Mouse (Mus musculus): ENCODE measurements around the gene Slc5a9. TPM values are rescaled to one million over a fixed set of nuclear protein-coding genes. Genes with fewer than 3 reads are reported as not detected.

Slc5a9 gene
- polyA plus RNA-seq, 1 experiment from 2014 or later = 3.0 TPM

DNA sequence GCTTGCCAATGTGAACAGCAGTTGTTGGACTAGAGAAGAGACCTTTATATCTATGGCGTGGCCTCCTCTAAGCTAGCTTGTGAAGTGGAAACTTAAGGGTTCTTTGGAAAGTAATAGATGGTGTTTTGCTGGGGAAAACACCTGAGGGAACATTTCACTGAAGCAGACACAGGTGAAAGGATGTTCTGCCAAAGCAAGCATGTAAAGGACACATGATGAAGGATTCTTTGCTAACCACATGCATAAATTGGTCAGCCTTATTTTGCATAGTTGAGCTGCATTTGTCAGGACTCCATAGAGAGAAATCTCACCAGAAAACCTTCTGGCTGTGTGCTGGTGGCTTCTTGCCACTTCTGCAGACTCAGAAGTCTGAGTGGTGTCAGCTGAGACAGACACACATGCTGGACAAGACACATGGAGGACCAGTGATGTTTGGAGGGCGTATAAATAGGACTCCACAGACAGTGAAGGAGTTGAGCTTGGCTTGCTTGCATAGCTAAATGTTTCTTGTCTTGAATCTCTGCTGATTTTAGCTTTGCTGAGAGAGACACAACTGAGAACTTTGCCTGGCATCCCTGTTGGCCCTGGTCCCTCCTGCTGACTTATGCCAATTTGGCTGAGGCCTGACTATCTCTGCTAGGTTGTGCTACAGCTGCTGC, 34.8 kb downstream of the Slc5a9 start:
- H3K27ac ChIP-seq = no peak overlapping the region
- H3K4me1 ChIP-seq = no peaks in the 10 kb centered on the region
- H3K36me3 ChIP-seq = no peaks in the 10 kb centered on the region
- H3K9me3 ChIP-seq (replicated peaks) = no peaks in the 10 kb centered on the region
- no peak overlapping the region for H3K9ac ChIP-seq
- H3K4me3 ChIP-seq (replicated peaks) = no peak overlapping the region
- no peaks in the 10 kb centered on the region for H3K27me3 ChIP-seq
- no peak for ATAC-seq (replicated peaks; ENCODE audit: low FRiP score)
- 72% methylated on average over 2 of the region's 2 CpGs for WGBS
- no peak overlapping the region for H3K4me2 ChIP-seq

GRCm38 (mm10) chr4:111866701-111867100, 36.0 kb downstream of the Slc5a9 start:
- H3K9me3 ChIP-seq (replicated peaks) = no peaks in the 10 kb centered on the region
- no peak overlapping the region for H3K27ac ChIP-seq
- no peaks in the 10 kb centered on the region for H3K27me3 ChIP-seq
- H3K36me3 ChIP-seq = no peaks in the 10 kb centered on the region
- no peaks in the 10 kb centered on the region for H3K4me1 ChIP-seq
- H3K4me2 ChIP-seq = no peak overlapping the region
- no peak overlapping the region for H3K9ac ChIP-seq
- no peak for ATAC-seq (replicated peaks; ENCODE audit: low FRiP score)
- H3K4me3 ChIP-seq (replicated peaks) = no peak overlapping the region
- WGBS = 88% methylated on average over 5 of the region's 5 CpGs

DNA sequence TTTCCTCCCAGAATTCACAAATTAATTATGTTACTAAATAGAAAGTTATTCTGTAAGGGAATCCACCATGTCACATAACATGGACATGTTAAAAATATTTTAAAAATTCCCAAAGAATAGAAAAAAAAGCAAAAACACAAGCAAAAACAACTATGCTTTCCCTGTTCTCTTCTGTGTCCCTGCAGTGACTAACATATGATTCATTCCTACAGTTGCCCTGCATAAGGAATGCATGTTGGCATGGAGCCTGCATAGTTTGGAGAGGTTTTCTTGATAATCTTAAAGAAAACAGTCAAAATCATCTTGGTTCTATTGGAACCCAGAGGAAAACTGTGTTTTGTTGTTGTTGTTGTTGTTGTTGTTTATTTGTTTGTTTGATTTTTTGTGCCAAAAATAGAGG, 50.1 kb downstream of the Slc5a9 start:
- no peak for ATAC-seq (replicated peaks; ENCODE audit: low FRiP score)

GRCm38 (mm10) chr4:111838882-111839281, 63.8 kb downstream of the Slc5a9 start:
- H3K4me1 ChIP-seq = no peaks in the 10 kb centered on the region
- no peaks in the 10 kb centered on the region for H3K9me3 ChIP-seq (replicated peaks)
- H3K27ac ChIP-seq = no peak overlapping the region
- no peak for ATAC-seq (replicated peaks; ENCODE audit: low FRiP score)
- H3K27me3 ChIP-seq = no peaks in the 10 kb centered on the region
- H3K36me3 ChIP-seq = no peaks in the 10 kb centered on the region
- no peak overlapping the region for H3K9ac ChIP-seq
- no peak overlapping the region for H3K4me2 ChIP-seq
- no peak overlapping the region for H3K4me3 ChIP-seq (replicated peaks)
- 96% methylated on average over 6 of the region's 6 CpGs for WGBS

More for the DNA sequence above, 50.1 kb downstream of the Slc5a9 start:
- H3K4me2 ChIP-seq = no peak overlapping the region
- H3K27me3 ChIP-seq = no peaks in the 10 kb centered on the region
- H3K36me3 ChIP-seq = no peaks in the 10 kb centered on the region
- no peaks in the 10 kb centered on the region for H3K4me1 ChIP-seq
- no peak overlapping the region for H3K4me3 ChIP-seq (replicated peaks)
- H3K9ac ChIP-seq = no peak overlapping the region
- no peaks in the 10 kb centered on the region for H3K9me3 ChIP-seq (replicated peaks)
- no peak overlapping the region for H3K27ac ChIP-seq

Other genes with a start within 250 kb of the Slc5a9 start
- gene Spata6, start 182.9 kb downstream of the Slc5a9 start, polyA plus RNA-seq (2015; fragmentation: Nextera tagmentation; extraction: Ambion mirVana) = 30.7 and 31.2 TPM in 2 replicates
- not detected in 2 replicates for gene Skint8, start 16.5 kb upstream of the Slc5a9 start, polyA plus RNA-seq (2015; fragmentation: Nextera tagmentation; extraction: Ambion mirVana)
- gene Skint7, start 70.0 kb upstream of the Slc5a9 start, polyA plus RNA-seq (2015; fragmentation: Nextera tagmentation; extraction: Ambion mirVana) = not detected in 2 replicates
- gene Skint1, start 103.4 kb upstream of the Slc5a9 start, polyA plus RNA-seq (2015; fragmentation: Nextera tagmentation; extraction: Ambion mirVana) = not detected in 2 replicates
- gene Skint4, start 169.1 kb upstream of the Slc5a9 start, polyA plus RNA-seq (2015; fragmentation: Nextera tagmentation; extraction: Ambion mirVana) = not detected in 2 replicates

Measured in kidney, embryonic 15.5 days (tissue).